Mouse (Mus musculus): ENCODE data around the gene Mxi1. TPM values are rescaled to one million over a fixed set of nuclear protein-coding genes. Genes with fewer than 3 reads are reported as not detected.

Gene Mxi1
- polyA plus RNA-seq, 1 experiment from 2014 or later: 31.0 TPM

GRCm38 (mm10) chr19:53329221-53329991 is 19.1 kb downstream of the Mxi1 start:
- Histone ChIP-seq H3K9ac (peak overlapping the region; percentile 96), H3K9me3 (replicated peaks) (no peaks in the 10 kb centered on the region), H3K4me2 (peak overlapping the region; percentile 99), H3K36me3 (peaks cover 26% of the 10 kb centered on the region), H3K4me3 (replicated peaks) (peak overlapping the region; percentile 96), H3K27ac (peak overlapping the region; percentile 86), H3K27me3 (no peaks in the 10 kb centered on the region), H3K4me1 (replicated peaks) (peaks cover 86% of the 10 kb centered on the region)
- ATAC-seq (ENCODE audit: low read depth): peak; percentile 84
- under 1% methylated on average over 106 of the region's 106 CpGs for WGBS (ENCODE audit: insufficient replicate concordance)
- peak; percentile 82 for DNase-seq

- peak overlapping the region; percentile 96 for H3K9ac ChIP-seq
- peaks cover 28% of the 10 kb centered on the region for H3K36me3 ChIP-seq
- H3K4me1 ChIP-seq (replicated peaks): peaks cover 81% of the 10 kb centered on the region
- no peaks in the 10 kb centered on the region for H3K27me3 ChIP-seq
- H3K27ac ChIP-seq: peak overlapping the region; percentile 86
- H3K4me3 ChIP-seq (replicated peaks): peak overlapping the region; percentile 96
- no peaks in the 10 kb centered on the region for H3K9me3 ChIP-seq (replicated peaks)
- H3K4me2 ChIP-seq: peak overlapping the region; percentile 99
- ATAC-seq (ENCODE audit: low read depth) (peak; percentile 20), DNase-seq (peak; percentile 67)
- WGBS (ENCODE audit: insufficient replicate concordance): under 1% methylated on average over 29 of the region's 29 CpGs
Observed at GRCm38 (mm10) chr19:53329992-53330381, 19.7 kb downstream of the Mxi1 start.

DNA sequence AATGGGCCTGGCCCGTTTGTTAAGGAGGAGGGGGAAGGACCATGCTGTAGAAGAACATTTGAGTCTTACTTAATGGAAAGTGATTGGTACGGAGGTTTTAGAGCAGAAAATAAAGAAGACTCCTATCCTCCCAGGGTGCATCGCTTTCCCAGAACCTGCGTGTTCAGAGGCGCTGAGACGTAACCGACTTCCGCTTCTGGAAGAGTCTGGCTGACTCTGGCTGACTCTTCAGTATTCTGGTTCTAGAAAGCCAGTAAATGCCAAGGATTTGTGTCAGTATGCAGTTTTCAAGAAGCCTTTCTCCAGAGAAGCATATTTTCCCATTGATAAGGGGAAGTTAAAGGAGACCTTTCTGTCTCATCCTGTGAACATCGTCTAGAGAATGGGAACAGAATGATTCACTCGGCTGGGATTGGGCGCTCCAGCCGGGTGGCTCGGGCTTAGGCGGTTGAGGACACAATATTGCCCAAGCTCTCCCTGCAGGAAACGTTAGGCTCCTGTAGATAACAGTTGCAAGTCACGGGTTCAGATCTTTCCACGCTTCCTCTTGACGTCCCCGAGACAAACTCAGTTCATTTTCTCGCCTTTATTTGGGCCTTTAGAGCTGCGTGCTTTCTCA is 21.7 kb downstream of the Mxi1 start:
- Histone ChIP-seq H3K9ac (no peak overlapping the region), H3K27ac (no peak overlapping the region; the same call in 1 of the 2 replicates), H3K4me1 (replicated peaks) (peaks cover 62% of the 10 kb centered on the region), H3K4me2 (peak overlapping the region; percentile 99), H3K27me3 (no peaks in the 10 kb centered on the region), H3K9me3 (replicated peaks) (no peaks in the 10 kb centered on the region), H3K4me3 (replicated peaks) (no peak overlapping the region), H3K36me3 (peaks cover 28% of the 10 kb centered on the region)
- ATAC-seq (ENCODE audit: low read depth) (no peak), DNase-seq (no peak)
- WGBS (ENCODE audit: insufficient replicate concordance): 53% methylated on average over 21 of the region's 21 CpGs

- H3K4me3 ChIP-seq (replicated peaks): no peak overlapping the region
- no peaks in the 10 kb centered on the region for H3K27me3 ChIP-seq
- H3K4me1 ChIP-seq (replicated peaks): peaks cover 45% of the 10 kb centered on the region
- H3K9ac ChIP-seq: no peak overlapping the region
- ATAC-seq (ENCODE audit: low read depth) (no peak), DNase-seq (no peak)
- no peaks in the 10 kb centered on the region for H3K9me3 ChIP-seq (replicated peaks)
- 44% methylated on average over 6 of the region's 6 CpGs for WGBS (ENCODE audit: insufficient replicate concordance)
- no peak overlapping the region for H3K4me2 ChIP-seq
- no peak overlapping the region for H3K27ac ChIP-seq
- H3K36me3 ChIP-seq: peaks cover 41% of the 10 kb centered on the region
Observed at GRCm38 (mm10) chr19:53333730-53334129, 23.4 kb downstream of the Mxi1 start.

GRCm38 (mm10) chr19:53335241-53335640 is 24.9 kb downstream of the Mxi1 start:
- no peak overlapping the region for H3K27ac ChIP-seq
- H3K27me3 ChIP-seq: no peaks in the 10 kb centered on the region
- ATAC-seq (ENCODE audit: low read depth) (no peak), DNase-seq (no peak)
- no peak overlapping the region for H3K4me3 ChIP-seq (replicated peaks)
- H3K9ac ChIP-seq: no peak overlapping the region
- whole genome bisulfite sequencing (ENCODE audit: insufficient replicate concordance): 88% methylated on average over 9 of the region's 9 CpGs
- peaks cover 42% of the 10 kb centered on the region for H3K36me3 ChIP-seq
- H3K4me2 ChIP-seq: no peak overlapping the region
- peaks cover 43% of the 10 kb centered on the region for H3K4me1 ChIP-seq (replicated peaks)
- no peaks in the 10 kb centered on the region for H3K9me3 ChIP-seq (replicated peaks)

DNA sequence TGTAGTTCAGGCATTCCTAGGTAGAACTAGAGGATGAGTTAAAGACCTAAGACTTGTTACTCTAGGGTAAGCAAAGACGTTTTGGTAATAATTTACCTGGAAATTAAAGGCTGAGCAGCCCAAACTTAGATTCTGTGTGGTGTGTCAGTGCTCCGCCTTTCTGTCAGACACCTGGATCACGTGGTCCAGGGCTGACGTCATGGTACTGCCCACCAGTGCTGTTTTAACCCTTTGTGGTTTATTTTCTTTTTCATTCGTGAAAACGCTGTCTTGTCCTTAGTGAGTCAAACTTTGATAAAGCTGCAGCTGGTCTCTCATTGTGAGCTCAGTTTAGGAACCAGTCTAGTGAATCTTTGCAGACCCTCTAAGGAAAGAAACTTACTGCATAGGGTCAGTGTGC is 30.1 kb downstream of the Mxi1 start:
- H3K27me3 ChIP-seq: no peaks in the 10 kb centered on the region
- H3K36me3 ChIP-seq: peaks cover 14% of the 10 kb centered on the region
- H3K4me2 ChIP-seq: no peak overlapping the region
- DNase-seq (no peak), ATAC-seq (ENCODE audit: low read depth) (no peak)
- WGBS (ENCODE audit: insufficient replicate concordance): 15% methylated on average over 6 of the region's 6 CpGs
- H3K9ac ChIP-seq: no peak overlapping the region
- H3K4me3 ChIP-seq (replicated peaks): no peak overlapping the region
- no peak overlapping the region for H3K27ac ChIP-seq
- H3K9me3 ChIP-seq (replicated peaks): no peaks in the 10 kb centered on the region
- H3K4me1 ChIP-seq (replicated peaks): peaks cover 12% of the 10 kb centered on the region

DNA sequence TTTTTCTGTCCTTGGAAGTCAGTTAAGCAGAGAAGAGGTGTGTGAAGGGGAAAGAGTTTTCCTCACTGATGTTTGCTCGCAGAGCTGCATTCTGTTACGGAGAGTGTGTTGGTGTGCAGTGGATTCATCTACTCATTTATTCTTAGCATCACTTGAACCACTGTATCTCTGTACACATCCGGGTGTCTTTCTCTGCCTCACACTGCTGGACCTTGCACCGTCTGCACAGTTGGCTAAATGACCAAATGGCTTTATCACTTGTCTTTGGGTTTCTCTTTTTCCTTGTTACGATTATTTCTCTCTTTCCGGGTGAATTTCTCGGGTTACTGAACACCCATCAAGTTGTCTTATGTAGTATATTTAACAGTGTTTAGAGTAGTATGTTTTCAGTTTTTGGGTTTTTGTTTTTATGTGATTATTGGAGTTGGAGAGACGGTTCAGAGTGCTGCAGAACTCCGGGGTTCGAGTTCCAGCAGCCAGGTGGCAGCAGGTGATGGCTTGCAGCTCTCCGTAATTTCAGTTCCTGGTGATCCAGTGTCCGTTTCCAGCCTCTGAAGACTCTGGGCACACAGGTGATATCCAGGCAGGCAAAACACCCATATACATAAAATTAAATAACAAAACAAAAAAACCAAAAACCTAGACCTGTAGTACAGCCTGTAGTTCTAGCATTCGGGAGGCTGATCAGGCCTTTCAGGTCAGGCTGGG is 33.0 kb downstream of the Mxi1 start:
- H3K36me3 ChIP-seq: peaks cover 13% of the 10 kb centered on the region
- H3K27ac ChIP-seq: no peak overlapping the region
- peaks cover 12% of the 10 kb centered on the region for H3K4me1 ChIP-seq (replicated peaks)
- H3K9ac ChIP-seq: no peak overlapping the region
- H3K9me3 ChIP-seq (replicated peaks): no peaks in the 10 kb centered on the region
- no peaks in the 10 kb centered on the region for H3K27me3 ChIP-seq
- no peak overlapping the region for H3K4me2 ChIP-seq
- no peak for DNase-seq
- no peak overlapping the region for H3K4me3 ChIP-seq (replicated peaks)
- WGBS (ENCODE audit: insufficient replicate concordance): 84% methylated on average over 13 of the region's 13 CpGs
- no peak for ATAC-seq (ENCODE audit: low read depth)

GRCm38 (mm10) chr19:53344062-53344461 is 33.7 kb downstream of the Mxi1 start:
- H3K27ac ChIP-seq: no peak overlapping the region
- H3K9ac ChIP-seq: no peak overlapping the region

DNA sequence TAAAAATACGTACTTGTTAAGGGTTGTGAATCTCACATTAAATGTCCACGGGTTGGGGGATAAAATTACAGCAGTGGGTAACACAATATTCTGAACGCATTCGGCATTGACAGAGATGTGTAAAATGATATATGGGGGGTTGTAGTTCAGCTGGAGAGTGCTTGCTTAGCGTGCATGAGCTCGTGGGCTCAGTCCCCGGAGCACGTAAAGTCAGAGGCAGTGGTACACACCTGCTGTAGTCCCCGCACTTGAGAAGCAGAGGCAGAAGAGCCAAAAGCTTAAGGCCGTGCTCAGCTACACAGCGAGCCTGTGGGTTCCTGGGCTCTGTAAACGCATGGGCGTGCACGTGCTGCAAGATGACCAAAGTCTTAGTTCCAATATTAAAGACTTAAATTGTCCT is 35.4 kb downstream of the Mxi1 start:
- Histone ChIP-seq H3K9ac (no peak overlapping the region), H3K36me3 (peaks cover 20% of the 10 kb centered on the region), H3K27ac (no peak overlapping the region), H3K4me3 (replicated peaks) (no peak overlapping the region), H3K27me3 (no peaks in the 10 kb centered on the region), H3K4me1 (replicated peaks) (peaks cover 2% of the 10 kb centered on the region), H3K9me3 (replicated peaks) (no peaks in the 10 kb centered on the region), H3K4me2 (no peak overlapping the region)
- WGBS (ENCODE audit: insufficient replicate concordance): 86% methylated on average over 14 of the region's 14 CpGs
- DNase-seq (no peak), ATAC-seq (ENCODE audit: low read depth) (no peak)

More at GRCm38 (mm10) chr19:53344062-53344461, 33.7 kb downstream of the Mxi1 start:
- WGBS (ENCODE audit: insufficient replicate concordance): 86% methylated on average over 16 of the region's 16 CpGs
- DNase-seq: no peak
- Histone ChIP-seq H3K4me2 (peak overlapping the region; percentile 11), H3K4me3 (replicated peaks) (no peak overlapping the region), H3K9me3 (replicated peaks) (no peaks in the 10 kb centered on the region), H3K4me1 (replicated peaks) (peaks cover 12% of the 10 kb centered on the region), H3K36me3 (peaks cover 13% of the 10 kb centered on the region), H3K27me3 (no peaks in the 10 kb centered on the region)
- no peak; the same call in 1 of the 2 replicates for ATAC-seq (ENCODE audit: low read depth)

- Histone ChIP-seq H3K9me3 (replicated peaks) (no peaks in the 10 kb centered on the region), H3K27ac (no peak overlapping the region)
- 93% methylated on average over 7 of the region's 7 CpGs for WGBS (ENCODE audit: insufficient replicate concordance)
Observed at GRCm38 (mm10) chr19:53353864-53354263, 43.5 kb downstream of the Mxi1 start.

DNA sequence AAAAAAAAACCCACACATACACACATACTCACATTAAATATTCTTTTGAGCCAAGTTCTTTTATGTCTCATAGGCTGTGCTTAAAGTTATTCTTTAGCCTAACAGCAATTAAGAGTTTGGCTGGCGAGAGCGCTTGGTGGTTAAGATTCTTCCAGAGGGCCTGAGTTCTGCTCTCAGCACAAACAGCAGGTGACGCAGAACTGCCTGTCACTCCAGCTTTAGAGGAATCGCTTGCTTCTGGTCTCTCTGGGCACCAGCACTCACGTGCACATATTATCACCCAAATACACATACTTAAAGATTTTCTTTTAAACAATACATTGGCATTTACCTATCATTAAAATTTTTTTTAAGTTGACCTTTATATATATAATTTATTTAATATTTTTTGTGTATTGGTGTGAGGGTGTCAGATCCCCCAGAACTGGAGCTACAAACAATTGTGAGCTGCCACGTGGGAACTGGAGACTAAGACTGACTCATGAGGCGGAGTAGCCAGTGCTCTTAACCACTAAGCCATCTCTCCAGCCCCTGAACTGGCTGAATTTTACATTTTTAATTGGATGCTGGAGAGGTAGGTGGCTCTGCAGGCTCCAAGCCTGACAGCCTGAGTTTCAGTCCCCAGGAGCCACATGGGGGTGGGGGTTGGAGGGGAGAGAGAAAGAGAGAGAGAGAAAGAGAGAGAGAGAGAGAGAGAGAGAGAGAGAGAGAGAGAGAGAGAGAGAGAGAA is 44.1 kb downstream of the Mxi1 start:
- no peak overlapping the region for H3K9ac ChIP-seq
- H3K27ac ChIP-seq: no peak overlapping the region
- WGBS (ENCODE audit: insufficient replicate concordance): 81% methylated on average over 7 of the region's 7 CpGs
- no peak for ATAC-seq (ENCODE audit: low read depth)
- H3K4me2 ChIP-seq: no peak overlapping the region
- DNase-seq: no peak
- no peak overlapping the region for H3K4me3 ChIP-seq (replicated peaks)
- no peaks in the 10 kb centered on the region for H3K27me3 ChIP-seq
- H3K36me3 ChIP-seq: peaks cover 16% of the 10 kb centered on the region; the same call in 1 of the 2 replicates
- H3K9me3 ChIP-seq (replicated peaks): no peaks in the 10 kb centered on the region
- H3K4me1 ChIP-seq (replicated peaks): peaks cover 8% of the 10 kb centered on the region

More at GRCm38 (mm10) chr19:53353864-53354263, 43.5 kb downstream of the Mxi1 start:
- no peak for ATAC-seq (ENCODE audit: low read depth)
- H3K4me1 ChIP-seq (replicated peaks): peaks cover 4% of the 10 kb centered on the region
- no peak overlapping the region for H3K9ac ChIP-seq
- H3K4me2 ChIP-seq: no peak overlapping the region
- H3K36me3 ChIP-seq: peaks cover 16% of the 10 kb centered on the region; the same call in 1 of the 2 replicates
- no peaks in the 10 kb centered on the region for H3K27me3 ChIP-seq
- DNase-seq: no peak
- no peak overlapping the region for H3K4me3 ChIP-seq (replicated peaks)
